Mouse (Mus musculus) midbrain, embryonic 11.5 days (tissue): ENCODE data around the gene Flad1. TPM values are rescaled to one million over a fixed set of nuclear protein-coding genes. Genes with fewer than 3 reads are reported as not detected.

Source experiments
- ATAC-seq: fragments of 200-750 bp; cut with Nextera tagmentation; 2 replicates; pipeline ENCODE4 v1.8.0; 2017; ENCODE audit warnings: moderate TSS enrichment, moderate library complexity; ENCODE audit not compliant: low FRiP score
- DNase-seq: peaks from one replicate; pipeline ENCODE4 v3.0.0; 2015; ENCODE audit warnings: low spot score; ENCODE audit errors: missing footprints
- H3K27ac ChIP-seq: fragments of 300-500 bp; sonication (generic); 2 replicates; pipeline ENCODE4 v1.5.1; 2014; ENCODE audit warnings: low read depth, low read length
- H3K27me3 ChIP-seq: fragments of 300-500 bp; sonication (generic); 2 replicates; pipeline ENCODE4 v1.6.1; 2014; ENCODE audit warnings: mild to moderate bottlenecking, low read length, moderate library complexity, mixed read lengths; ENCODE audit not compliant: control insufficient read depth, insufficient read depth
- H3K36me3 ChIP-seq: fragments of 300-500 bp; sonication (generic); 2 replicates; pipeline ENCODE4 v1.6.1; 2014; ENCODE audit warnings: mild to moderate bottlenecking, low read length, moderate library complexity, mixed read lengths; ENCODE audit not compliant: control insufficient read depth, insufficient read depth
- H3K4me1 ChIP-seq: fragments of 300-500 bp; sonication (generic); 2 replicates; pipeline ENCODE4 v1.6.1; 2014; ENCODE audit warnings: low read length; ENCODE audit not compliant: control insufficient read depth, insufficient read depth
- H3K4me2 ChIP-seq: fragments of 300-500 bp; sonication (generic); 2 replicates; pipeline ENCODE4 v1.6.1; 2014; ENCODE audit warnings: mild to moderate bottlenecking, moderate library complexity
- H3K4me3 ChIP-seq: fragments of 300-500 bp; sonication (generic); 2 replicates; pipeline ENCODE4 v1.5.1; 2014; ENCODE audit warnings: low read depth, low read length
- H3K9ac ChIP-seq: fragments of 300-500 bp; sonication (generic); 2 replicates; pipeline ENCODE4 v1.6.1; 2014; ENCODE audit warnings: low read length
- H3K9me3 ChIP-seq: fragments of 300-500 bp; sonication (generic); 2 replicates; pipeline ENCODE4 v1.6.1; 2016; ENCODE audit warnings: low read length; ENCODE audit not compliant: control insufficient read depth
- WGBS: fragments of 180-500 bp; shearing (Covaris S2); extraction: QIAGEN DNeasy Blood & Tissue Kit; methylation state at CpG from one replicate; pipeline ENCODE4 v1.1.7; 2014; 5-methylcytosine and 5-hydroxymethylcytosine counted together
- polyA plus RNA-seq: library from polyadenylated mRNA; unstranded; fragments of >200 nt; fragmentation: Nextera tagmentation; extraction: Ambion mirVana; gene quantifications from 2 replicates; pipeline ENCODE4 v1.2.1, GENCODE M21; 2014

The Flad1 gene
- polyA plus RNA-seq, 1 experiment from 2014 or later, result 25.4 TPM

GRCm38 (mm10) chr3:89351271-89351670 lies 60.4 kb downstream of the Flad1 start:
- Histone ChIP-seq H3K4me2 (no peak overlapping the region), H3K4me1 (peaks cover 13% of the 10 kb centered on the region), H3K27ac (no peak overlapping the region), H3K9me3 (no peaks in the 10 kb centered on the region), H3K4me3 (no peak overlapping the region), H3K27me3 (peaks cover 10% of the 10 kb centered on the region), H3K36me3 (no peaks in the 10 kb centered on the region), H3K9ac (no peak overlapping the region)
- WGBS, result 66% methylated on average over 5 of the region's 5 CpGs
- no peak for ATAC-seq
- no peak for DNase-seq

Other genes with a start within 250 kb of the Flad1 start
- gene Clk2, start 247.1 kb downstream of the Flad1 start, polyA plus RNA-seq, result 24.1 and 29.5 TPM in 2 replicates
- gene Scamp3, start 234.4 kb downstream of the Flad1 start, polyA plus RNA-seq, result 74.4 and 77.2 TPM in 2 replicates
- gene Fam189b, start 228.7 kb downstream of the Flad1 start, polyA plus RNA-seq, result 16.5 and 20.2 TPM in 2 replicates
- gene Gba, start 208.9 kb downstream of the Flad1 start, polyA plus RNA-seq, result 41.4 and 45.9 TPM in 2 replicates
- gene Thbs3, start 196.7 kb downstream of the Flad1 start, polyA plus RNA-seq, result 50.7 and 55.8 TPM in 2 replicates
- 174 and 179 TPM in 2 replicates for gene Mtx1, start 184.8 kb downstream of the Flad1 start, polyA plus RNA-seq
- 2.7 and 4.4 TPM in 2 replicates for gene Muc1, start 182.8 kb downstream of the Flad1 start, polyA plus RNA-seq
- 261 and 270 TPM in 2 replicates for gene Krtcap2, start 165.9 kb downstream of the Flad1 start, polyA plus RNA-seq
- 7.1 and 8.5 TPM in 2 replicates for gene Trim46, start 165.6 kb downstream of the Flad1 start, polyA plus RNA-seq
- 83.0 and 87.2 TPM in 2 replicates for gene Dpm3, start 152.5 kb downstream of the Flad1 start, polyA plus RNA-seq
- 33.0 and 34.7 TPM in 2 replicates for gene Slc50a1, start 141.3 kb downstream of the Flad1 start, polyA plus RNA-seq
- gene Efna1, start 130.7 kb downstream of the Flad1 start, polyA plus RNA-seq, result 12.2 and 12.5 TPM in 2 replicates
- 4.6 and 6.4 TPM in 2 replicates for gene Efna3, start 88.9 kb downstream of the Flad1 start, polyA plus RNA-seq
- gene Efna4, start 73.8 kb downstream of the Flad1 start, polyA plus RNA-seq, result 15.3 and 17.5 TPM in 2 replicates
- 17.0 and 18.7 TPM in 2 replicates for gene Adam15, start 61.9 kb downstream of the Flad1 start, polyA plus RNA-seq
- gene Dcst2, start 49.9 kb downstream of the Flad1 start, polyA plus RNA-seq, result 0.33 TPM in 1 of 2 replicates, not detected in the other
- gene Dcst1, start 46.6 kb downstream of the Flad1 start, polyA plus RNA-seq, result 0.23 and 0.40 TPM in 2 replicates
- gene Zbtb7b, start 17.1 kb downstream of the Flad1 start, polyA plus RNA-seq, result 0.27 and 0.32 TPM in 2 replicates
- 0.52 TPM in 1 of 2 replicates, not detected in the other for gene Lenep, start 9.1 kb downstream of the Flad1 start, polyA plus RNA-seq
- gene Cks1b, start 6.5 kb upstream of the Flad1 start, polyA plus RNA-seq, result 420 and 441 TPM in 2 replicates
- gene Shc1, start 6.6 kb upstream of the Flad1 start, polyA plus RNA-seq, result 23.4 and 26.2 TPM in 2 replicates
- 47.2 and 52.5 TPM in 2 replicates for gene Pygo2, start 18.3 kb upstream of the Flad1 start, polyA plus RNA-seq
- gene Pbxip1, start 24.8 kb upstream of the Flad1 start, polyA plus RNA-seq, result 7.5 and 8.3 TPM in 2 replicates
- gene Pmvk, start 42.7 kb upstream of the Flad1 start, polyA plus RNA-seq, result 67.1 and 69.7 TPM in 2 replicates
- gene Kcnn3, start 108.3 kb upstream of the Flad1 start, polyA plus RNA-seq, result 1.3 and 1.4 TPM in 2 replicates